Mouse (Mus musculus): ENCODE data around the gene Myo1g. TPM values are rescaled to one million over a fixed set of nuclear protein-coding genes. Genes with fewer than 3 reads are reported as not detected.
A peak's percentile ranks its signal among the peaks of the same experiment; 100 is the strongest.

Gene Myo1g
- polyA plus RNA-seq, 1 experiment from 2014 or later: 4.3 TPM

- ATAC-seq (ENCODE audit: insufficient read depth, low FRiP score, low read depth): 0 out of 2 replicates have a peak, but pooled peaks have one; percentile 50
- Histone ChIP-seq H3K27ac (no peak overlapping the region), H3K27me3 (replicated peaks) (no peaks in the 10 kb centered on the region), H3K36me3 (no peaks in the 10 kb centered on the region), H3K4me3 (replicated peaks) (no peak overlapping the region), H3K4me2 (no peak overlapping the region), H3K9ac (no peak overlapping the region), H3K9me3 (no peaks in the 10 kb centered on the region), H3K4me1 (no peaks in the 10 kb centered on the region)
- 54% methylated on average over 6 of the region's 6 CpGs for WGBS
These were observed 39.0 kb downstream of the Myo1g start for GRCm38 (mm10) chr11:6481669-6482185.

GRCm38 (mm10) chr11:6480681-6481405 lies 39.9 kb downstream of the Myo1g start:
- Histone ChIP-seq H3K4me2 (no peak overlapping the region), H3K9me3 (no peaks in the 10 kb centered on the region), H3K4me1 (no peaks in the 10 kb centered on the region), H3K36me3 (no peaks in the 10 kb centered on the region), H3K27me3 (replicated peaks) (no peaks in the 10 kb centered on the region), H3K27ac (no peak overlapping the region), H3K9ac (no peak overlapping the region), H3K4me3 (replicated peaks) (no peak overlapping the region)
- ATAC-seq (ENCODE audit: insufficient read depth, low FRiP score, low read depth): no peak
- 85% methylated on average over 13 of the region's 13 CpGs for WGBS

DNA sequence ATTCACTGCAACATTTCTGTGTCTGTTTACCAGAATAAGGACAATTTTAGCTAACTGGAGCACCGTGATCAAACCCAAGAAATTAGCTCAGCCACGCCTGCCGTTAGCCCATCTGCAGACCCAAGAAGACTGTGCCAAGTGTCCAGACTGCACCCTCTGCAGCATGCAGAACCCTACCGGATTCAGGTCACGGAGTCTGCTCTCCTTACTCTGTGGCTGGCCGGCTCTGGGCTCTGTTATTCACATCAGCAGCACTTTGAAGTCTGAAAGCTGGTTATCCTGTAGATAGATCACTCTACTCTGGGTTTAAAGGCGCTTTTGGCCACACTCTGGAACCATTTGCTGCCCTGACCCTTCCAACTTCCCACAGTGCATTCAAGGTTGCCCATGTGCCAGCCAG lies 40.6 kb downstream of the Myo1g start:
- Histone ChIP-seq H3K9me3 (no peaks in the 10 kb centered on the region), H3K9ac (no peak overlapping the region), H3K27ac (no peak overlapping the region), H3K4me1 (no peaks in the 10 kb centered on the region), H3K4me2 (no peak overlapping the region), H3K27me3 (replicated peaks) (no peaks in the 10 kb centered on the region), H3K36me3 (no peaks in the 10 kb centered on the region), H3K4me3 (replicated peaks) (no peak overlapping the region)
- WGBS: 71% methylated on average over 7 of the region's 7 CpGs
- no peak for ATAC-seq (ENCODE audit: insufficient read depth, low FRiP score, low read depth)

DNA sequence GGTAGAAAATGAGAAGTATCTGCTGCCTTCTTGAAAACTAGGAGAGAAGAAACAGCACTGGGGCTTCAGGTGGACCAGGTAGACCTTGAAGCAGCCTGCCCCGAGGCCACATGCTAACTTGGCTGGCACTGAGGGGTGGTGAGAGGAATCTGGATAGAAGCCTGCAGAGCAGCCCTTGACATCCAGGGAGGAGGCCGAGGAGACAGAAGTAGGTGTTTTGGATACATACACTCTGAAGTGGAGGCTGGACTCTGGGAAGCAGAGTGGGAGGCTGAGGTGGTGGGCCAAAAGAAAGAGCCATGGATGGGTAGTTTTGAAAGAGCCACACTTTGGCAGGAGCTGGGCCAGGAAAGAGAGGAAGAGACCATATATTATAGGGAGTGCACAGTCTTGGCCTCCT lies 41.5 kb downstream of the Myo1g start:
- H3K9me3 ChIP-seq: no peaks in the 10 kb centered on the region
- no peaks in the 10 kb centered on the region for H3K27me3 ChIP-seq (replicated peaks)
- no peak overlapping the region for H3K4me3 ChIP-seq (replicated peaks)
- no peaks in the 10 kb centered on the region for H3K36me3 ChIP-seq
- no peak overlapping the region for H3K9ac ChIP-seq
- ATAC-seq (ENCODE audit: insufficient read depth, low FRiP score, low read depth): no peak
- no peak overlapping the region for H3K4me2 ChIP-seq
- 71% methylated on average over 2 of the region's 2 CpGs for WGBS
- H3K4me1 ChIP-seq: no peaks in the 10 kb centered on the region
- no peak overlapping the region for H3K27ac ChIP-seq

- 0 out of 2 replicates have a peak, but pooled peaks cover under 1% of the 10 kb centered on the region for H3K4me1 ChIP-seq
- WGBS: 96% methylated on average over 1 of the region's 1 CpGs
- H3K9ac ChIP-seq: no peak overlapping the region
- no peaks in the 10 kb centered on the region for H3K36me3 ChIP-seq
- no peak for ATAC-seq (ENCODE audit: insufficient read depth, low FRiP score, low read depth)
- no peaks in the 10 kb centered on the region for H3K27me3 ChIP-seq (replicated peaks)
- H3K4me2 ChIP-seq: no peak overlapping the region
- no peak overlapping the region for H3K27ac ChIP-seq
- H3K4me3 ChIP-seq (replicated peaks): no peak overlapping the region
- no peaks in the 10 kb centered on the region for H3K9me3 ChIP-seq
These were observed 43.4 kb downstream of the Myo1g start for GRCm38 (mm10) chr11:6477350-6477749.

DNA sequence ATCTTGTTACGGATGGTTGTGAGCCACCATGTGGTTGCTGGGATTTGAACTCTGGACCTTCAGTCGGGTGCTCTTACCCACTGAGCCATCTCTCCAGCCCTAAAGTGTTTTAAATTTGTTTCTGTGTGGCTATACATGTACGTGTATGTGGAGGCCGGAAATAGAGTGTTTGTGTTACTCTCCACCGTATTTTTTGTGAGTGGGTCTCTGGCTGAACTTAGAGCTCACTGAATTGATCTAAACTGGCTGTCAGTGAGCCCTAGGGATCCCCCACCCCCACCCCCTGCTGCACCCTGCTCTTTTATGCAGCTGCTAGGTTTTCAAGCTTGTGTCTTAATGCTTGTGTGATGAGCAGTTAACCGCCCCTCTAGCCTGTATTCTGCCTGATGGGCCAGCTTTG lies 43.9 kb downstream of the Myo1g start:
- Histone ChIP-seq H3K36me3 (no peaks in the 10 kb centered on the region), H3K27me3 (replicated peaks) (no peaks in the 10 kb centered on the region), H3K27ac (no peak overlapping the region), H3K9me3 (no peaks in the 10 kb centered on the region), H3K9ac (no peak overlapping the region), H3K4me2 (no peak overlapping the region), H3K4me1 (0 out of 2 replicates have a peak, but pooled peaks cover 3% of the 10 kb centered on the region), H3K4me3 (replicated peaks) (no peak overlapping the region)
- WGBS: 74% methylated on average over 6 of the region's 6 CpGs
- no peak for ATAC-seq (ENCODE audit: insufficient read depth, low FRiP score, low read depth)

- ATAC-seq (ENCODE audit: insufficient read depth, low FRiP score, low read depth): peak; percentile 96
- Histone ChIP-seq H3K4me3 (replicated peaks) (peak within 1 kb of the TSS; percentile 90), H3K27ac (peak within 1 kb of the TSS; percentile 96), H3K9me3 (no peaks in the 10 kb centered on the region), H3K36me3 (no peaks in the 10 kb centered on the region), H3K9ac (peak within 1 kb of the TSS; percentile 58), H3K4me1 (peaks cover 7% of the 10 kb centered on the region; the same call in 1 of the 2 replicates), H3K4me2 (peak within 1 kb of the TSS; percentile 63), H3K27me3 (replicated peaks) (no peaks in the 10 kb centered on the region)
- WGBS: under 1% methylated on average over 59 of the region's 76 CpGs
These were observed 44.8 kb downstream of the Myo1g start, which contains the start of gene Purb for GRCm38 (mm10) chr11:6475867-6476484. Gene Purb, minus strand, starts transcription at chr11:6475917.

DNA sequence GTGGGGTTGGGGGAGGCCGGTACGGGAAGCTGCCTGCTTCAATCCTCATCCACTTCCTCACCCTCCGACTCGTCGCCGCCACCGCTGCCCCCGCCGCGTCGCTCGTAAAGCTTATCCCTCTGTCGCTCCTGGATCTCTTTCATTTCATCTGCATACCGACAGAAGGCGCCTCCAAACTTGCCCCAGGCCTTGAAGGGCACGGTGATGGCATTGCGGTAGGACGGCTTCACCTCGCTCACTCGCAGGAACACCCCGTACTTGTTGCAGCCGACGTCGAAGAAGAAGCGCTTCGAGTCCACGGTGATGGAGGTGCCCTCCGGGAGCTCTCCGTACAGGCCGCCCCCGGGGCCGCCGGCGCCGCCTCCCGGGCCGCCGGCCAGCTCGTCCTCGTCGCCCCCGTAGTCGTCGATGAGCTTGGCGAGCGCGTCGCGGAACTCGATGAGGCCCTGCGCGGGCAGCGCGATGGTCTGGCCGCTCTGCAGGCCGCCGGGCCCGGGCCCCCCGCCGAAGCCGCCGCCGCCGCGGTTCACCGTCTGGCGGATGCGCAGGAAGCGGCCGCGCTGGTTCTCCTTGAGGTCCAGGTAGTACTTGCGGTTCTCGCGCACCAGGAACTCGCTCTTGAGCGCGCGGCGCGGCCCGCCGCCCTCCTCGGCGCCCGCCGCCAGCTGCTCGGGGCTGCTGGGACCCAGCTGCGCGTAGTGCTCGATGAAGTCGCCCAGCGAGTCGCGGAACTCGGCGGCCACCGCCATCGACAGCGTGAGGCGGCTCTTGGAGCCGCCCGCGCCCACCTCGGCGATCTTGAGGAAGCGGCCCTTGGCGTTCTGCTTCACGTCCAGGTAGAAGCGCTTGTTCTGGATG lies 45.7 kb downstream of the Myo1g start:
- peak; percentile 44 for ATAC-seq (ENCODE audit: insufficient read depth, low FRiP score, low read depth)
- under 1% methylated on average over 109 of the region's 109 CpGs for WGBS
- no peaks in the 10 kb centered on the region for H3K27me3 ChIP-seq (replicated peaks)
- H3K27ac ChIP-seq: peak overlapping the region; percentile 96
- H3K9me3 ChIP-seq: no peaks in the 10 kb centered on the region
- peak overlapping the region; percentile 56 for H3K4me2 ChIP-seq
- peak overlapping the region; percentile 58 for H3K9ac ChIP-seq
- H3K4me1 ChIP-seq: peaks cover 12% of the 10 kb centered on the region; the same call in 1 of the 2 replicates
- peak overlapping the region; percentile 90 for H3K4me3 ChIP-seq (replicated peaks)
- no peaks in the 10 kb centered on the region for H3K36me3 ChIP-seq

DNA sequence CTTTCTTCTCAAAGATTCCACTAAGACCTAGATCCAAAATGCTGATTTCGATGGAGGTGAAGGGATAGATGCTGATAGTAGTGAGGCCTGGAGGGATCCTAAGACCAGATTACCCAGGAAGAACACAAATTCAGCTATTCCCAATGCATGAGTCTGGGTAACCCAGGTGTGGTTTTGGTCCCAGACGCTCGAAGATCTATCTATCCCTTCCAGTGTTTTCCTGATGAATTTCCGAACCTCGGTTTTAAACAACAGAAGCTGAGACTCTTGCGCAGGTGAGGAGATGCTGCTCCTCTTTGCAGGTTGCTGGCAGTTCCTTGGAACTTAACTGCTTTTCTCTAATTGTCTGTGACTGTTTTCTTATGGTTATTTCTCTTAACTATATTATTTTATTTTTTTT lies 46.4 kb downstream of the Myo1g start:
- peak overlapping the region; percentile 56 for H3K4me2 ChIP-seq
- H3K27ac ChIP-seq: peak overlapping the region; percentile 96; the same call in 1 of the 2 replicates
- H3K36me3 ChIP-seq: no peaks in the 10 kb centered on the region
- no peaks in the 10 kb centered on the region for H3K27me3 ChIP-seq (replicated peaks)
- H3K4me3 ChIP-seq (replicated peaks): peak overlapping the region; percentile 90
- no peak for ATAC-seq (ENCODE audit: insufficient read depth, low FRiP score, low read depth)
- peak overlapping the region; percentile 58; the same call in 1 of the 2 replicates for H3K9ac ChIP-seq
- H3K9me3 ChIP-seq: no peaks in the 10 kb centered on the region
- H3K4me1 ChIP-seq: peaks cover 12% of the 10 kb centered on the region; the same call in 1 of the 2 replicates
- 19% methylated on average over 6 of the region's 6 CpGs for WGBS

DNA sequence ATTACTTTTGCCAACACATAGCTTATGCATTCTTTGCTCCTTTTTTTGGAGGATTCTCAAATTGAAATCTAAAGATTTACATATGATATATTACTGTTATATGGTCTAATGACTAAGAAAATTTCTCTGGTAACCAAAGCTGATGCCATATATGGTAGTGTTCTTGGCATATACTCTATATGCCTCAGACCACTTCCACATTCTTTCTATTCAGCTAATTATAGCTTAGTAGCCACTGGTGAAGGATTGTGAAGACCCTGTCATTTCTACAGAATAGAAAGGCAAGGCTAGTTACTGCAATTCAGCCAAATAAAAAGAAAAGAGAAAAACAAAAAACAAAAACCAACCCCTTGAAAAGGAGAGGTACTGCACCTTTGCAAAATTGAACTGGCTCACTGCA lies 48.7 kb downstream of the Myo1g start:
- Histone ChIP-seq H3K9me3 (no peaks in the 10 kb centered on the region), H3K4me3 (replicated peaks) (peak overlapping the region; percentile 35), H3K9ac (peak overlapping the region; percentile 39; the same call in 1 of the 2 replicates), H3K4me2 (peak overlapping the region; percentile 60), H3K4me1 (peaks cover 12% of the 10 kb centered on the region; the same call in 1 of the 2 replicates), H3K27ac (peak overlapping the region; percentile 51; the same call in 1 of the 2 replicates), H3K36me3 (peaks cover 2% of the 10 kb centered on the region), H3K27me3 (replicated peaks) (no peaks in the 10 kb centered on the region)
- ATAC-seq (ENCODE audit: insufficient read depth, low FRiP score, low read depth): no peak

- Histone ChIP-seq H3K27me3 (replicated peaks) (no peaks in the 10 kb centered on the region), H3K4me2 (peak overlapping the region; percentile 60), H3K36me3 (peaks cover 8% of the 10 kb centered on the region), H3K9me3 (no peaks in the 10 kb centered on the region), H3K27ac (peak overlapping the region; percentile 71), H3K4me3 (replicated peaks) (peak overlapping the region; percentile 31), H3K9ac (no peak overlapping the region), H3K4me1 (peaks cover 12% of the 10 kb centered on the region; the same call in 1 of the 2 replicates)
- no peak for ATAC-seq (ENCODE audit: insufficient read depth, low FRiP score, low read depth)
- WGBS: 11% methylated on average over 1 of the region's 1 CpGs
These were observed 49.3 kb downstream of the Myo1g start for GRCm38 (mm10) chr11:6471493-6471892.
